Mouse (Mus musculus) brain, adult 2 months (tissue): ENCODE measurements around the gene Ythdf2.
"Not testable (repeated sequence)": the region's sequence is repeated elsewhere in the genome, so short reads cannot be mapped to it uniquely, and the experiment has no call there.

Experiments used
- DNase-seq: peaks from one replicate; pipeline ENCODE4 v3.0.0; 2011; ENCODE audit warnings: low read depth, low spot score

Gene Ythdf2

DNA sequence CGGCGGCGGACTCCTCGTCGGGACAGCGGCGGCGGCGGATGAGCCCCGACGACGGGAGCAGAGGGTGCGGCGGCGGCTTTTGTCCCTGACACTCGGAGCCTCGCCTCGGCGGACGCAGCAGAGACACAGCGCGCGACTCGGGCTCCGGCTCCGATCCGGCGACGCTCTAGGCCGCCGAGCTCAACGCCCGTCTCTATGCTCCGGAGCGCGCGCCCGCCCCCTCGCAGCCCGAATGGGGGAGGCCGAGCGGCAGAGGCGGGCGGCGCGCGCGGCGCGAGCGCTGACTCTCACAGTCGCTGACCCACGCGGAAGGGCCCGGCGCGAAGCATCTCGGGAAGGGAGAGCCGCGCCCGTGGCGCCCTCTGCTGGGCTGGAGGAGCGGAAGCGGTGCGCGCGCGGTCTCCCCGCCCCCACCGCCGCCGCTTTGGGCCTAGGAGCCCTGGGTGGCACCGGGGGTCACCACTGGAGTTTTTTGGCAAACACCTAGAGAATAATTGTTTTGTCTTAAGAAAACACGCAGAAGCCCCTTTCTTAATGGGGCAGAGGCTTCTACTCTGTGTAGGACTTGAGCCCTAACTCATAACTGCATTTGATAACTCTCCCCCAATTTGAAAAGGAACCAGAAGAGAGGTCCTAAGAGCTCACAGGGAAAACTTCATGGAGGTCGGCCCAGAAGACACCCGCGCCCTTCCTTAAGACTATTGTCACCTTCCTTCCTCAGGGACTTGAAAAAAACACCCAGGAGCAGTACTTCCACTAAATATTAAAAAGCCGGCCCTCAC lies at the start of gene Ythdf2:
Gene Ythdf2 (minus strand): TSS at position 351 of the 782 bp plus-strand sequence.
- DNase-seq = peak; percentile 99

GRCm38 (mm10) chr4:132260404-132261379 lies 48.6 kb upstream of the Ythdf2 start:
- DNase-seq = peak; percentile 71

GRCm38 (mm10) chr4:132259248-132259647 lies 47.1 kb upstream of the Ythdf2 start:
- no peak for DNase-seq

GRCm38 (mm10) chr4:132256384-132256783 lies 44.3 kb upstream of the Ythdf2 start:
- DNase-seq = no peak

GRCm38 (mm10) chr4:132254986-132255385 lies 42.9 kb upstream of the Ythdf2 start:
- DNase-seq = no peak

DNA sequence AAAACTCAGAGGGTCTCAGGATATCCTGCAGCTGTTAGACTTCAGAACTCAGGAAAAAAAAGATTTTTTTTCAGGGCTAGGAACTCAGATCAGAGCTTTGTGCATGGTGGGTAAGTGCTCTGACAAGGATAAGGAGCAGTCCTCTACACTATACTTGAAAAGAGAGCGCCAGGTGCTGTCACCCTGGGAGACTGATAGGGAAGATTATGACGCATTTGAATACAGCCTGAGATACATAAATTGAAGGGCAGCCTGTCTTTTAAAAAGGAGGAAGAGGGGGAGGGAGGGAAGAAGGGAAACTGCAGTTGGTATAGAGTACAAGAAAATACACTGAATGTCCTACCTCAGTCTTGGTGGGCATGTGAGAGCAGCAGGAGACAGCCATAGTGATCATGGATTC lies 41.5 kb upstream of the Ythdf2 start:
- peak; percentile 38 for DNase-seq

- no peak for DNase-seq
These were observed 41.0 kb upstream of the Ythdf2 start for GRCm38 (mm10) chr4:132253128-132253527.

DNA sequence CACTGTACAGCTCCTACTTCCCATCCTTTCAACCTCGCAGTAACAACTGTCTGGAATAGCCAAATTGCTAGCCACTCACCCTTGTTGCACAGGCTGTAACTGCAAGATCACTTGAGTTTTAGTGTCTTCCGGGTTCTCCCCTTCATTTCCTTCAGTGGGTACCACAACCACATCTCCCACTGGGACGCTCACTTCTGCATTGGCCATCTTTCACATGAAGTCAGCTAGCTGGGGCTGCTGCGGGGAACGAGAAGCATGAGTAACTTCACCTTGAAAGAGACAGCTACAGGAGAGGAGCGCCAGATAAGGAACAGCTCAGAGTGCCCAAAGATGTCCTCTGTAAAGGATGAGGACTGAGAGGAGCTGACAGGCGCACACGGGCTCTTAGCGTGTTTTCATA lies 39.5 kb upstream of the Ythdf2 start:
- no peak for DNase-seq

- DNase-seq = peak; percentile 37
These were observed 35.4 kb upstream of the Ythdf2 start for GRCm38 (mm10) chr4:132247451-132247997.

- no peak for DNase-seq
These were observed 33.5 kb upstream of the Ythdf2 start for GRCm38 (mm10) chr4:132245643-132246042.

GRCm38 (mm10) chr4:132241208-132241607 lies 29.1 kb upstream of the Ythdf2 start:
- DNase-seq = no peak

GRCm38 (mm10) chr4:132240367-132240766 lies 28.3 kb upstream of the Ythdf2 start:
- DNase-seq = no peak

DNA sequence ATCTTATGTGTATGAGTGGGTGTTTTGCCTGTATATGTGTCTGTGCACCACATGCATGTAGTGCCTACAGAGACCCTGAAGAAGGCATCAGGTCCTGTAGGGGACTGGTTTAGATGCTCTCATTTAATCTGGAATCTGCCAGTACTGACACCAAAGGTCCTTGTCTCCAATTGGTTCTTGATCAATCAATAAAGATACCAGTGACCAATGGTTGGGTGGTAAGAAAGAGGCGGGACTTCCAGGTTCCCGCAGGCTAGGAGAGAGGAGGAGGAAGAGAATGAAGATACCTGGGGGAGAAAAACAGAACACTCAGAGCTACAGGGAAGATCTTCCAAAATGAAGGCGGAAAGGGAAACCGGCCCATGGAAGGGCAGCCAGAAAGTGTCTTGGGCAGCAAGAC lies 26.3 kb upstream of the Ythdf2 start:
- no peak for DNase-seq

DNA sequence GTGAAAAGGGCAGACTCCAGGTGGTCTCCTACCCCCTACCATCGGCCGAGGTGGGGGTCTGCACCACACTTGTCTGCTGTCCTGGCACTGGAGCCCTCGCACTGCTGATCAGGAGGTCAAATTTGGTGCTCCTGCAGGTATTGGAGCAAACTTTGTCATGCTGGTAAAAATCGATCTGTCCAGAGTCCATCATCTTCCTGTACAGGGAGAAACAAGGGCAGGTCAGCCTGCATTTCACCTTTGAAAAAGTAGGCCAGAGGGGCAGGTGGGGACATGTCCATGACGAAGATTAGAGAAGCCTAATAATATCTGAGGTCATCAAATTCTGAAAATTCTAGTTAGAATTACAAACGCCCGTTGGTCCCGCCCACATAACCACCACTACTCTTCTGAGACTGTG lies 22.6 kb upstream of the Ythdf2 start:
- DNase-seq = no peak

GRCm38 (mm10) chr4:132230422-132230821 lies 18.3 kb upstream of the Ythdf2 start:
- no peak for DNase-seq

DNA sequence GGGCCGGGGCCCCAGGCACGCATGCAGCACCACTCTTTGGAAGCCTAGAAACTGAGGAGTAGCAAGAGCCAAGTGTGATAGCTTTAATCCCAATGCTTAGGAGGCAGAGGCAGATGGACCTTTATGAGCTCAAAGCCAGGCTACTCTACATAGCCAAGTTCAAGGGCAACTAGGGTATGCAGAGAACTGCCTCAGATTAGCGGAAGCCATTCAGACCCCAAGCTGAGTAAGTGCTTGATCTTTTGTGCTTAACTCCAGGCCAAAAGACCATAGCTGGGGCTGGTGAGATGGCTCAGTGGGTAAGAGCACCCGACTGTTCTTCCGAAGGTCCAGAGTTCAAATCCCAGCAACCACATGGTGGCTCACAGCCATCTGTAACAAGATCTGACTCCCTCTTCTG lies 9.9 kb upstream of the Ythdf2 start:
- DNase-seq = not testable (repeated sequence)

DNA sequence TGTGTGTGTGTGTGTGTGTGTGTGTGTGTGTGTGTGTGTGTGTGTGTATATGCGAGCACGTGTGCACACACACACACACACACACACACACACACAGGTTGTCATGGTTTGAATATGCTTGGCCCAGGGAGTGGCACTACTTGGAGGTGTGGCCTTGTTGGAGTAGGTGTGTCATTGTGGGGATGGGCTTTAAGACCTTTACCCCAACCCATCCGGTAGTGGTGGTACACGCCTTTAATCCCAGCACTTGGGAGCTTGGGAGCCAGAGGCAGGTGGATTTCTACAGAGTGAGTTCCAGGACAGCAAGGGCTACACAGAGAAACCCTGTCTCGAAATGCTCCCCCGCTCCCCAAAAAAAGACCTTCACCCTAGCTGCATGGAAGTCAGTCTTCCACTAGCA lies 6.3 kb upstream of the Ythdf2 start:
- not testable (repeated sequence) for DNase-seq

DNA sequence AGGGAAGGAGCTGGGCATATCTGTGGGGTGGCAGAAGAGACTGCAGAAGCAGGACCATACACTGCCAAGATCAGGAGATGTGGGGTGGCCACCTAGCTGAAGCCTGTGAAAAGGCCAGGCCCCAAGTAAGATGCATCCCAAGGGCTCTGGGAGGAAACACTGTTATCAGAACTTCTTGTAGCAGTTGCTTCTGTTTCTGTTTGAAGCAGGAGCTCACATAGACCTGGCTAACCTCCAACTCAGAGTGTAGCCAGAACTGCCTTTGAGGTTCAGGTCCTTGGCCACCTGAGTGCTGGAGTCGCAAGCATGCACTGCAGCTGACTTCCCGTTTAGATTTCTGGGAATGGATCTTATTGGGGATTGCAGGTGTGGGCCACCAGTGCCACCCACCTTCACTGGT lies 5.7 kb upstream of the Ythdf2 start:
- no peak for DNase-seq

DNA sequence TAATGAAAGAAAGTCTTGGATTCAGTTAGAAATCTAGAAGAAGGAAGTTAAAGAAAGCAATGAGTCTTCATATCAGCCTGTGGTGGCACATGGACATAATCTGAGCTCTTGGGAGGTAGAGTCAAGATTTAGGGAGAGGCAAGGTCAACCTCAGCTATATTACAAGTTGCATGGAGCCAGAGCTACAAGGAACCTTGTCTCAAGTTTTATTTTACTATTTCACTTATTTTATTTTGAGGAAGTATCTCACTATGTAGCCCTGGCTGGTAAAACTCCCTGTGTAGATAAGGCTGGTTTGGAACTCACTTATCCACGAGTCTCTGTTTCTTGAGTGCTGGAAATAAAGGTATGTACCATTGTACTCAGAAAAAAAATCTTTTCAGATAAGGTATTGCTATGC lies 4.5 kb upstream of the Ythdf2 start:
- DNase-seq = no peak

DNA sequence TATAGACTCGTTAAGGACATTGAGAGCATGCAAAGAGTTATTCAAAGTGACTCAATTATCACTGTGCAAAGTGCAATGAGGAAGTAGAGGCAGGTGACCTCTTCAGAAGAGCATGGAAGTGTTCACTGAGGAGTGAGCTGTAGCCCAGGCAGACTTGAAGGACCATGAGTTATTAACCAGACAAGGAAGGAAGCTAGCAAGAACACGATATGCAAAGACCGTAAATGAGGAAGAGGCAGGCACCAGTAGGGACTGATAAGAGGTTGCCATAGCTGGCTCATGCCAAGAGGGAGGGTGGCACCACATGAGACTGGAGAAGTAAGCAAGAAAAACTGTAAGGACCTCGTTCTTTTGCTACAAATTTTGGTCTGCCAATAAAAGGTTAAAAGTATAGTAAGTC lies 2.7 kb upstream of the Ythdf2 start:
- DNase-seq = no peak

- DNase-seq = no peak
These were observed 786 bp downstream of the Ythdf2 start for GRCm38 (mm10) chr4:132211091-132211942.
